Mouse (Mus musculus) macrophage (primary cell): ENCODE results near the gene Jchain. TPM values are rescaled to one million over a fixed set of nuclear protein-coding genes. Genes with fewer than 3 reads are reported as not detected.

Experiments used
- H3K27ac ChIP-seq: fragments of 350-480 bp; formaldehyde crosslinking; 2 replicates; pipeline ENCODE4 v1.9.0; 2021
- H3K36me3 ChIP-seq: fragments of 350-480 bp; formaldehyde crosslinking; 2 replicates; pipeline ENCODE4 v1.9.0; 2021; ENCODE audit errors: inconsistent target
- H3K4me3 ChIP-seq: fragments of 350-480 bp; formaldehyde crosslinking; 2 replicates; pipeline ENCODE4 v1.9.0; 2021; ENCODE audit errors: inconsistent target
- H3K79me2 ChIP-seq: fragments of 350-480 bp; formaldehyde crosslinking; 2 replicates; pipeline ENCODE4 v1.9.0; 2021; ENCODE audit errors: inconsistent target
- WGBS: methylation state at CpG from one replicate; pipeline ENCODE4 v1.1.7; 2026; ENCODE audit warnings: inconsistent platforms; ENCODE audit not compliant: missing documents; 5-methylcytosine and 5-hydroxymethylcytosine counted together
- polyA plus RNA-seq: library from polyadenylated mRNA; stranded (reverse); fragments of 250-400 nt; gene quantifications from 3 replicates; pipeline ENCODE4 v1.2.4, GENCODE M21; 2018; ENCODE audit warnings: inconsistent platforms
- total RNA-seq, 78 experiments: library from RNA; depleted of rRNA; stranded (reverse); fragments of 250-400 nt; gene quantifications; 1 replicate in 9 of 78; 2 replicates in 24 of 78; 3 replicates in 43 of 78; 4 replicates in 2 of 78; pipeline ENCODE4 v1.2.4; 2018; ENCODE audit warnings: inconsistent platforms in 56 of 78

Jchain gene
- total RNA-seq (2018; cell fraction: chromatin; rRNA removed), result 1 to 10 TPM in 5 of 26 experiments, under 1 TPM in 11, not detected in 10; 0.30 to 1.2 (median 0.60) TPM
- under 1 TPM in 18 of 26 experiments, not detected in 8; 0.06 to 0.44 (median 0.15) TPM for total RNA-seq (2018; cell fraction: cytosol; rRNA removed)
- total RNA-seq (2018; cell fraction: nucleus; rRNA removed), result 1 to 10 TPM in 3 of 26 experiments, under 1 TPM in 15, not detected in 8; 0.29 to 2.2 (median 0.75) TPM
- 0.27 to 1.2 TPM (median 0.77 TPM) in 3 replicates for polyA plus RNA-seq

DNA sequence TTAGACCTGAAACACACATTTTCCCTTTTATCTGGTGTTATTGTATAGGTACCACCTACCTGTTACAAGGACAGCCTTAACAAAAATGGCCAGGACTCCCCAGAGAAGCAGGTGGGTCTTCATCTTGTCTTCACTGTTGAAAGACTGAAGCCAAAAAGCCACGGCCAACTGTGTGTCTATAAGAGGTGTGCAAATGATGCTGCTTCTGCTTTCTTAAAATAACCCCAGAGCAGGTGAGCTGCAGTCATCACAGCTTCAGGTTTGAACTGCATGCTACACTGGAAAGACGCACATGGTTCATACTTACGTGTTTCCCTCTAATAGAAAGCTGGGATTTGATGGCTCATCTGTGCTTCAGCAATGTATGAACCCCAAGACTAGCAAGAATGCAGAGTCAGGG is at the start of gene Jchain:
Gene Jchain (minus strand): TSS at position 235 of the 400 bp plus-strand sequence.
- WGBS, result 81% methylated on average over 3 of the region's 3 CpGs
- Histone ChIP-seq H3K4me3 (no peak within 1 kb of the TSS), H3K27ac (no peak within 1 kb of the TSS), H3K79me2 (no peaks in the 10 kb centered on the region), H3K36me3 (no peaks in the 10 kb centered on the region)

GRCm38 (mm10) chr5:88575506-88576338 is 48.0 kb upstream of the Jchain start:
- 86% methylated on average over 3 of the region's 3 CpGs for WGBS
- Histone ChIP-seq H3K79me2 (peaks cover 100% of the 10 kb centered on the region), H3K27ac (no peak overlapping the region), H3K4me3 (no peak overlapping the region), H3K36me3 (peaks cover 15% of the 10 kb centered on the region; the same call in 1 of the 2 replicates)

- H3K27ac ChIP-seq, result no peak overlapping the region
- H3K36me3 ChIP-seq, result peaks cover 22% of the 10 kb centered on the region
- no peak overlapping the region for H3K4me3 ChIP-seq
- 78% methylated on average over 3 of the region's 3 CpGs for WGBS
- H3K79me2 ChIP-seq, result peaks cover 100% of the 10 kb centered on the region
Measured at GRCm38 (mm10) chr5:88574829-88575228, 47.1 kb upstream of the Jchain start.

DNA sequence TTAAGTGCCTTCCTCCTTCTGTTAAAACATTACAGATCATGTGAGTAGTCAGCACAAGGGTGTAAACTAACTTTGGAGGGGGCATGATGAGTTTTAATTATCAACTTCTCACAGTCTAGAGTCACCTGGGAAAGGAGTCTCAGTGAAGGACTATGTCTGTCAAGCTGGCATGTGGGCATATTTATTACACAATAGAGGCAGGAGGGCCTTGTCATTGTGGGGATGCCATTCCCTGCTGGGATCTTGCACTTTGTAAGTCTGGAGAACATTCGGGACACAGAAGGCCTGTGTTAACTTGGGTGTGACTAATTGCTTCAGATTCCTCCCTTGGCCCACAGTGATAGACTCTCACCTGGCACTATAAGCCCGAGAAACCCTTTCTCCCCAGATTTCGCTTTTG is 41.9 kb upstream of the Jchain start:
- H3K79me2 ChIP-seq, result peaks cover 89% of the 10 kb centered on the region
- H3K4me3 ChIP-seq, result no peak overlapping the region
- 94% methylated on average over 2 of the region's 3 CpGs for WGBS
- peaks cover 19% of the 10 kb centered on the region for H3K36me3 ChIP-seq
- no peak overlapping the region for H3K27ac ChIP-seq

GRCm38 (mm10) chr5:88566034-88566841 is 38.5 kb upstream of the Jchain start:
- 18% methylated on average over 14 of the region's 14 CpGs for WGBS

GRCm38 (mm10) chr5:88565148-88566033 is 37.7 kb upstream of the Jchain start:
- peaks cover 47% of the 10 kb centered on the region for H3K79me2 ChIP-seq
- under 1% methylated on average over 89 of the region's 119 CpGs for WGBS
- H3K27ac ChIP-seq, result peak overlapping the region; percentile 70
- peaks cover 10% of the 10 kb centered on the region for H3K36me3 ChIP-seq
- H3K4me3 ChIP-seq, result peak overlapping the region; percentile 72

More at GRCm38 (mm10) chr5:88566034-88566841, 38.5 kb upstream of the Jchain start:
- H3K27ac ChIP-seq, result peak overlapping the region; percentile 70
- peaks cover 14% of the 10 kb centered on the region for H3K36me3 ChIP-seq
- H3K79me2 ChIP-seq, result peaks cover 56% of the 10 kb centered on the region
- peak overlapping the region; percentile 72 for H3K4me3 ChIP-seq

DNA sequence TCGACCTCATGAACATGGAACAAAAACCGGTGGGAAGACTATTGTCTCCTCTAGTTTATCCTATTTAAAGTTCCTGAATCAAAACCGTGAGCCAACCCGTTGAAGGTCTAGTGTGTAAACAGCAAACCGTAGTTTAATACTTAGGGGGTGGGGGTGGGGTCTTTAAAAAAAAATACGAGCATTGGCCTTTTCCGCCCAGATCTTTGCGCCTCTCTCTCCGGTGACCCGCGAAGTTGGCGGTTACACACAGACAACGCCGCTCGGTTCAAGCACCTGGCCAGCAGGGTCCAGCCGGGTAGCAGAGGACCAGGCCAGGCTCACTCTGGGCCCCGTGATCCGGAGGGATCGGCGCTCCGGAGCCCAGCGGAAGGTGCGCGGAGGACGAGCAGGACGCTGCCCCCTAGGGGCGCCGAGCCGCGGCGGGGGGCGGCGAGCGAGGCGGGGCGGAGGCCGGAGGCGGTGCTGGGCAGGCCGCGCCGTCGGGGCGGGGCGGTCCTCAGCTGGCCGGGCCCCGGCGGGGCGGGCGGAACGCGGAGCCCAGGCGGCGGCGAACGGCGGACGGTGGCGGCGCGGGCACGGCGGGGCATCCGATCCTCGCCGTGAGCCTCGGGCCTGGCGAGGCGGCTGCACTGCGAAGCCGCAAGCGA is 36.9 kb upstream of the Jchain start, which contains the start of gene Rufy3:
Gene Rufy3 (plus strand): TSS at position 540 of the 647 bp plus-strand sequence.
- 1% methylated on average over 46 of the region's 71 CpGs for WGBS
- peak within 1 kb of the TSS; percentile 80 for H3K27ac ChIP-seq
- peak within 1 kb of the TSS; percentile 72 for H3K4me3 ChIP-seq
- peaks cover 40% of the 10 kb centered on the region for H3K79me2 ChIP-seq
- H3K36me3 ChIP-seq, result peaks cover 5% of the 10 kb centered on the region; the same call in 1 of the 2 replicates

GRCm38 (mm10) chr5:88562863-88563780 is 35.4 kb upstream of the Jchain start:
- Histone ChIP-seq H3K27ac (peak overlapping the region; percentile 80), H3K79me2 (peaks cover 25% of the 10 kb centered on the region), H3K36me3 (no peaks in the 10 kb centered on the region), H3K4me3 (peak overlapping the region; percentile 56; the same call in 1 of the 2 replicates)
- 95% methylated on average over 8 of the region's 8 CpGs for WGBS

DNA sequence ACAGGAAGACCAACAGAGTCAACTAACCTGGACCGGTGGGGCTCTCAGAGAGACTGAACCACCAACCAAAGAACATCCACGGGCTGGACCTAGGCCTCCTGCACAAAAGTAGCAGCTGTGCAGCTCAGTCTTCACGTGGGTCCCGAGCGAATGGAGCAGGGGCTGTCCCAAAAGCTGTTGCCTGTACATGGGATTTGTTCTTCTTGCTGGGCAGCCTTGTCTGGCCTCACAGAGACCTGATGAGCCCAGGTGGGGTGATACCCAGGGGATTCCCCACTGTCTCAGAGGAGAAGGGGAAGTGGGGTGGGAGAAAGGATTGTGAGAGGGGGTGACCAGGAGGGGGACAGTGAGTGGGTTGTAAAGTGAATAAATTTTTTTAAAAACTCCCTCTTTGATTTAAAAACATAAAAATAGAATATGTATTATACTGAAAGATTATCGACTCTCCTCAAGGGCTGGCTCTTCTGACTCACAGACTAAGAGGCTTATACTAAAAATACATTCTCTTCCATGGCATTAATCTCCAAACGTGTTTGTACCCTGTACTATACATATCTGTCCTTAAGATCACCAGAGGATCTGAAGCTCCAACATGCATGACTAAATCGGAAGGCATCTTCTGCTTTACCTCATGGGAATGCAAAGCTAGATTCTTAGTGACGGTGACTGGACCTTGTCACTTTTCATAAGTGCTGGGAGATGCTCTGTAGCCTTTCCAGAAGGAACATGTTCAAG is 33.6 kb upstream of the Jchain start:
- no peak overlapping the region for H3K27ac ChIP-seq

GRCm38 (mm10) chr5:88558991-88559390 is 31.3 kb upstream of the Jchain start:
- Histone ChIP-seq H3K36me3 (no peaks in the 10 kb centered on the region), H3K79me2 (peaks cover 38% of the 10 kb centered on the region), H3K4me3 (no peak overlapping the region), H3K27ac (no peak overlapping the region)
- WGBS, result 70% methylated on average over 1 of the region's 1 CpGs

More for the DNA sequence above, 33.6 kb upstream of the Jchain start:
- Histone ChIP-seq H3K79me2 (peaks cover 25% of the 10 kb centered on the region), H3K4me3 (no peak overlapping the region), H3K36me3 (no peaks in the 10 kb centered on the region)
- 86% methylated on average over 9 of the region's 9 CpGs for WGBS

- WGBS, result 1% methylated on average over 62 of the region's 76 CpGs
- H3K27ac ChIP-seq, result peak within 1 kb of the TSS; percentile 99
- H3K36me3 ChIP-seq, result no peaks in the 10 kb centered on the region
Measured at GRCm38 (mm10) chr5:88554086-88554886, 26.6 kb upstream of the Jchain start, which contains the start of gene Utp3. Utp3 (plus strand) TSS chr5:88554462.

More at GRCm38 (mm10) chr5:88554086-88554886, 26.6 kb upstream of the Jchain start, which contains the start of gene Utp3:
- H3K4me3 ChIP-seq, result peak within 1 kb of the TSS; percentile 94
- H3K79me2 ChIP-seq, result peaks cover 38% of the 10 kb centered on the region
